8 mouse cellular contexts compared by ENCODE assay signal in genomic region chr19:5389647-5390046, GRCm38 (mm10). TPM values are rescaled to one million over a fixed set of nuclear protein-coding genes. Genes with fewer than 3 reads are reported as not detected.
DNase-seq lines count a peak whose midpoint lies in the region; ATAC-seq and TF ChIP-seq lines count a peak whose summit lies in the region.

No protein-coding gene starts in this region.

- peak overlapping the region; percentile 89 for H3K4me2 ChIP-seq in embryonic facial prominence, embryonic 12.5 days (replicated peaks)
- peak overlapping the region; percentile 60 for H3K4me2 ChIP-seq in hindbrain, embryonic 11.5 days (replicated peaks; ENCODE audit: low read depth, low read length)

- 49% methylated on average over 12 of the region's 12 CpGs for whole genome bisulfite sequencing in embryonic facial prominence, embryonic 12.5 days
- 57% methylated on average over 12 of the region's 12 CpGs for WGBS in hindbrain, embryonic 11.5 days
- WGBS in liver, adult 2 months: 3% methylated on average over 12 of the region's 12 CpGs

- no peak for DNase-seq in left cerebral cortex, adult 2 months (ENCODE audit: extremely low spot score in 1 of 2, low spot score in 2 of 2)
- no peak for DNase-seq in left cerebral cortex, postnatal 36 days (ENCODE audit: low spot score in 2 of 2)
- peak; percentile 25 for DNase-seq in hindbrain, embryonic 11.5 days (ENCODE audit: low spot score)
- peak; percentile 59 for DNase-seq in liver, adult 2 months (ENCODE audit: extremely low read depth, low read depth, low spot score)
- DNase-seq in urinary bladder, postnatal 14 days (ENCODE audit: low spot score): peak; percentile 52
- DNase-seq in layer of hippocampus, adult 9-10 months (ENCODE audit: low spot score): no peak

- H3K27ac ChIP-seq in left cerebral cortex, adult 2 months: no peak overlapping the region
- peak overlapping the region; percentile 57; the same call in 1 of the 2 replicates for H3K27ac ChIP-seq in embryonic facial prominence, embryonic 12.5 days
- no peak overlapping the region for H3K27ac ChIP-seq in hindbrain, embryonic 11.5 days (ENCODE audit: low read depth, low read length)
- peak overlapping the region; percentile 35 for H3K27ac ChIP-seq in liver, adult 2 months (replicated peaks; ENCODE audit: insufficient read depth, low read depth, low read length)

- no peak for ATAC-seq in embryonic facial prominence, embryonic 12.5 days (ENCODE audit: insufficient number of reproducible peaks, insufficient read depth, low FRiP score, low TSS enrichment)
- no peak for ATAC-seq in hindbrain, embryonic 11.5 days (ENCODE audit: low FRiP score)
- ATAC-seq in monocyte, adult 5-6 weeks (replicated peaks; ENCODE audit: insufficient number of reproducible peaks, low FRiP score, low TSS enrichment, poor library complexity, severe bottlenecking): peak; percentile 33

- peaks cover 15% of the 10 kb centered on the region for H3K36me3 ChIP-seq in embryonic facial prominence, embryonic 12.5 days
- H3K36me3 ChIP-seq in hindbrain, embryonic 11.5 days (ENCODE audit: control insufficient read depth, insufficient read depth, low read length): no peaks in the 10 kb centered on the region
- no peaks in the 10 kb centered on the region for H3K36me3 ChIP-seq in liver, adult 2 months (ENCODE audit: control insufficient read depth, insufficient read depth, low read length)

- intact Hi-C loops in left cerebral cortex, adult 2 months (cut with DNase I): no loop called here
- intact Hi-C loops in left cerebral cortex, postnatal 36 days (cut with DNase I): no loop called here

- peak overlapping the region; percentile 46 for H3K9ac ChIP-seq in embryonic facial prominence, embryonic 12.5 days
- 0 out of 2 replicates have a peak overlapping the region, but pooled peaks have one; percentile 91 for H3K9ac ChIP-seq in hindbrain, embryonic 11.5 days (ENCODE audit: low read depth, low read length)
- H3K9ac ChIP-seq in liver, adult 2 months (ENCODE audit: low read depth, low read length): peak overlapping the region; percentile 61

- TF ChIP-seq CTCF in left cerebral cortex, adult 2 months (IDR thresholded peaks at IDR 0.05): no peak
- no peak for TF ChIP-seq CTCF in liver, adult 2 months (IDR thresholded peaks at IDR 0.05; ENCODE audit: low read depth, low read length)

- TF ChIP-seq POLR2A in liver, adult 2 months (IDR thresholded peaks at IDR 0.05; ENCODE audit: extremely low read depth, insufficient read depth, low read length): 0 out of 2 replicates have a peak, but pooled peaks have one; percentile 11

- peaks cover 31% of the 10 kb centered on the region for H3K4me1 ChIP-seq in embryonic facial prominence, embryonic 12.5 days
- peaks cover 6% of the 10 kb centered on the region; the same call in 1 of the 2 replicates for H3K4me1 ChIP-seq in hindbrain, embryonic 11.5 days (replicated peaks; ENCODE audit: control insufficient read depth, insufficient read depth, low read length)
- peaks cover 10% of the 10 kb centered on the region for H3K4me1 ChIP-seq in liver, adult 2 months (ENCODE audit: control insufficient read depth, insufficient read depth, low read length)

- no peaks in the 10 kb centered on the region for H3K27me3 ChIP-seq in embryonic facial prominence, embryonic 12.5 days
- no peaks in the 10 kb centered on the region for H3K27me3 ChIP-seq in hindbrain, embryonic 11.5 days (ENCODE audit: control insufficient read depth, insufficient read depth, low read length)
- H3K27me3 ChIP-seq in liver, adult 2 months (ENCODE audit: control insufficient read depth, insufficient read depth, low read length): no peaks in the 10 kb centered on the region

- H3K9me3 ChIP-seq in embryonic facial prominence, embryonic 12.5 days: no peaks in the 10 kb centered on the region
- H3K9me3 ChIP-seq in hindbrain, embryonic 11.5 days (ENCODE audit: control insufficient read depth, low read length): no peaks in the 10 kb centered on the region

- peak overlapping the region; percentile 98 for H3K4me3 ChIP-seq in left cerebral cortex, adult 2 months
- H3K4me3 ChIP-seq in embryonic facial prominence, embryonic 12.5 days: peak overlapping the region; percentile 99
- H3K4me3 ChIP-seq in hindbrain, embryonic 11.5 days (ENCODE audit: low read depth, low read length): peak overlapping the region; percentile 100
- peak overlapping the region; percentile 47 for H3K4me3 ChIP-seq in liver, adult 2 months (ENCODE audit: insufficient read depth, low read depth, low read length)

- H3K79me2 ChIP-seq in liver, adult 2 months (ENCODE audit: control insufficient read depth, insufficient read depth, low read length): peaks cover 16% of the 10 kb centered on the region

RNA-seq across cellular contexts. Expression of gene Sart1, which starts 1.1 kb away (rescaled TPM):
- total RNA-seq in left cerebral cortex, adult 2 months (2021): 100 to 1,000 TPM in 1 of 2 experiments, 10 to 100 TPM in 1; 94.2 to 100 TPM
- 100 to 1,000 TPM in 1 of 2 experiments, 10 to 100 TPM in 1; 75.6 to 103 TPM for total RNA-seq in left cerebral cortex, postnatal 36 days (2021)
- 98.9 and 107 TPM in 2 replicates for polyA plus RNA-seq in embryonic facial prominence, embryonic 12.5 days (2016; fragmentation: Nextera tagmentation; extraction: Ambion mirVana)
- 75.2 and 79.2 TPM in 2 replicates for polyA plus RNA-seq in hindbrain, embryonic 11.5 days (2014; fragmentation: Nextera tagmentation; extraction: Ambion mirVana)
- total RNA-seq in liver, adult 2 months (2014; rRNA removed): 17.5 and 23.2 TPM in 2 replicates
- polyA plus RNA-seq in liver, adult 2 months (2012; rRNA removed): 8.3 TPM in 2 replicates
- total RNA-seq in monocyte, adult 5-6 weeks (2017): 133 to 142 TPM (median 133 TPM) in 3 replicates

RNA-seq across cellular contexts. Expression of gene Tsga10ip, which starts 12.7 kb away (rescaled TPM):
- not detected for total RNA-seq in left cerebral cortex, adult 2 months (2021)
- not detected for total RNA-seq in left cerebral cortex, postnatal 36 days (2021)
- polyA plus RNA-seq in embryonic facial prominence, embryonic 12.5 days (2016; fragmentation: Nextera tagmentation; extraction: Ambion mirVana): 0.45 and 0.55 TPM in 2 replicates
- polyA plus RNA-seq in hindbrain, embryonic 11.5 days (2014; fragmentation: Nextera tagmentation; extraction: Ambion mirVana): 0.53 and 0.54 TPM in 2 replicates
- not detected in 2 replicates for total RNA-seq in liver, adult 2 months (2014; rRNA removed)
- polyA plus RNA-seq in liver, adult 2 months (2012; rRNA removed): 0.41 TPM in 1 of 2 replicates, not detected in the other
- not detected in 3 replicates for total RNA-seq in monocyte, adult 5-6 weeks (2017)

RNA-seq across cellular contexts. Expression of gene Banf1, which starts 22.7 kb away (rescaled TPM):
- total RNA-seq in left cerebral cortex, adult 2 months (2021): 10 to 100 TPM; 75.5 to 82.2 TPM
- total RNA-seq in left cerebral cortex, postnatal 36 days (2021): 10 to 100 TPM; 74.3 to 83.3 TPM
- polyA plus RNA-seq in embryonic facial prominence, embryonic 12.5 days (2016; fragmentation: Nextera tagmentation; extraction: Ambion mirVana): 384 and 411 TPM in 2 replicates
- 392 and 442 TPM in 2 replicates for polyA plus RNA-seq in hindbrain, embryonic 11.5 days (2014; fragmentation: Nextera tagmentation; extraction: Ambion mirVana)
- total RNA-seq in liver, adult 2 months (2014; rRNA removed): 20.2 and 21.5 TPM in 2 replicates
- polyA plus RNA-seq in liver, adult 2 months (2012; rRNA removed): 68.5 and 71.2 TPM in 2 replicates
- 9.9 to 29.1 TPM (median 22.3 TPM) in 3 replicates for total RNA-seq in monocyte, adult 5-6 weeks (2017)

RNA-seq across cellular contexts. Expression of gene Eif1ad, which starts 23.1 kb away (rescaled TPM):
- total RNA-seq in left cerebral cortex, adult 2 months (2021): 10 to 100 TPM; 23.4 to 25.5 TPM
- total RNA-seq in left cerebral cortex, postnatal 36 days (2021): 10 to 100 TPM; 20.5 to 24.2 TPM
- polyA plus RNA-seq in embryonic facial prominence, embryonic 12.5 days (2016; fragmentation: Nextera tagmentation; extraction: Ambion mirVana): 63.5 and 66.8 TPM in 2 replicates
- 73.6 and 76.6 TPM in 2 replicates for polyA plus RNA-seq in hindbrain, embryonic 11.5 days (2014; fragmentation: Nextera tagmentation; extraction: Ambion mirVana)
- total RNA-seq in liver, adult 2 months (2014; rRNA removed): 12.7 and 14.0 TPM in 2 replicates
- 23.9 and 25.9 TPM in 2 replicates for polyA plus RNA-seq in liver, adult 2 months (2012; rRNA removed)
- 29.9 to 38.8 TPM (median 33.8 TPM) in 3 replicates for total RNA-seq in monocyte, adult 5-6 weeks (2017)

RNA-seq across cellular contexts. Expression of gene Drap1, which starts 35.1 kb away (rescaled TPM):
- 100 to 1,000 TPM; 248 to 267 TPM for total RNA-seq in left cerebral cortex, adult 2 months (2021)
- 100 to 1,000 TPM; 245 to 260 TPM for total RNA-seq in left cerebral cortex, postnatal 36 days (2021)
- 303 and 323 TPM in 2 replicates for polyA plus RNA-seq in embryonic facial prominence, embryonic 12.5 days (2016; fragmentation: Nextera tagmentation; extraction: Ambion mirVana)
- 182 and 211 TPM in 2 replicates for polyA plus RNA-seq in hindbrain, embryonic 11.5 days (2014; fragmentation: Nextera tagmentation; extraction: Ambion mirVana)
- total RNA-seq in liver, adult 2 months (2014; rRNA removed): 67.4 and 80.5 TPM in 2 replicates
- polyA plus RNA-seq in liver, adult 2 months (2012; rRNA removed): 57.1 and 59.2 TPM in 2 replicates
- total RNA-seq in monocyte, adult 5-6 weeks (2017): 111 to 135 TPM (median 121 TPM) in 3 replicates

Comparison
In these comparisons a context has a peak if more than half of its experiments do, and no peak if none do; other contexts are left out.
1. DNase-seq: peak in hindbrain, embryonic 11.5 days (single experiment), liver, adult 2 months (single experiment) and urinary bladder, postnatal 14 days (single experiment); none in left cerebral cortex, adult 2 months (0 of 2), left cerebral cortex, postnatal 36 days (0 of 2) and layer of hippocampus, adult 9-10 months (single experiment).
2. H3K27ac ChIP-seq: peak in embryonic facial prominence, embryonic 12.5 days (single experiment) and liver, adult 2 months (single experiment); none in left cerebral cortex, adult 2 months (single experiment) and hindbrain, embryonic 11.5 days (single experiment).
3. H3K4me3 ChIP-seq: peak in every context shown above with its lines; median percentile 100 in hindbrain, embryonic 11.5 days; 99 in embryonic facial prominence, embryonic 12.5 days; 98 in left cerebral cortex, adult 2 months; 47 in liver, adult 2 months.
4. Peak in every context shown above with its lines, with median percentiles within 50 percentile points of each other: H3K9ac ChIP-seq.